Mouse (Mus musculus): ENCODE measurements at regions not wholly inside any gene's neighbourhood (a gene's known extent, or its start where the extent isn't known, plus 50 kb on each side); places are given as distances from the start of the nearest gene placed in this dataset.

GRCm38 (mm10) chr3:140062880-140063279, 857.4 kb downstream of the Stpg2 start:
- Histone ChIP-seq H3K9me3 (no peaks in the 10 kb centered on the region; the same call in 1 of the 2 replicates), H3K27me3 (no peaks in the 10 kb centered on the region), H3K9ac (no peak overlapping the region), H3K27ac (no peak overlapping the region), H3K4me2 (no peak overlapping the region), H3K4me1 (0 out of 2 replicates have a peak, but pooled peaks cover 3% of the 10 kb centered on the region), H3K36me3 (no peaks in the 10 kb centered on the region), H3K4me3 (no peak overlapping the region)
- 86% methylated on average over 5 of the region's 5 CpGs for WGBS
- ATAC-seq (ENCODE audit: insufficient number of reproducible peaks, insufficient read depth, low FRiP score, low TSS enrichment, low read depth): no peak

- no peak overlapping the region for H3K4me3 ChIP-seq
- WGBS: 54% methylated on average over 3 of the region's 3 CpGs
- ATAC-seq (ENCODE audit: insufficient number of reproducible peaks, insufficient read depth, low FRiP score, low TSS enrichment, low read depth): no peak
- no peaks in the 10 kb centered on the region for H3K4me1 ChIP-seq
- H3K9ac ChIP-seq: no peak overlapping the region
- H3K36me3 ChIP-seq: no peaks in the 10 kb centered on the region
- no peaks in the 10 kb centered on the region for H3K27me3 ChIP-seq
- no peak overlapping the region for H3K4me2 ChIP-seq
- H3K9me3 ChIP-seq: no peaks in the 10 kb centered on the region
- no peak overlapping the region for H3K27ac ChIP-seq
Measured at GRCm38 (mm10) chr3:140084333-140084732, 878.8 kb downstream of the Stpg2 start.

- no peaks in the 10 kb centered on the region for H3K4me1 ChIP-seq
- no peak for ATAC-seq (ENCODE audit: insufficient number of reproducible peaks, insufficient read depth, low FRiP score, low TSS enrichment, low read depth)
- H3K9ac ChIP-seq: no peak overlapping the region
- H3K9me3 ChIP-seq: no peaks in the 10 kb centered on the region
- no peak overlapping the region for H3K4me3 ChIP-seq
- H3K27me3 ChIP-seq: no peaks in the 10 kb centered on the region
- WGBS: 75% methylated on average over 3 of the region's 3 CpGs
- H3K4me2 ChIP-seq: no peak overlapping the region
- H3K36me3 ChIP-seq: no peaks in the 10 kb centered on the region
- H3K27ac ChIP-seq: no peak overlapping the region
Measured at GRCm38 (mm10) chr3:140085385-140085784, 879.9 kb downstream of the Stpg2 start.

GRCm38 (mm10) chr3:140088019-140088418, 882.5 kb downstream of the Stpg2 start:
- ATAC-seq (ENCODE audit: insufficient number of reproducible peaks, insufficient read depth, low FRiP score, low TSS enrichment, low read depth): no peak
- H3K4me3 ChIP-seq: no peak overlapping the region
- WGBS: 74% methylated on average over 3 of the region's 3 CpGs

GRCm38 (mm10) chr3:140091900-140092299, 886.4 kb downstream of the Stpg2 start:
- H3K4me3 ChIP-seq: no peak overlapping the region
- 39% methylated on average over 2 of the region's 2 CpGs for WGBS
- no peaks in the 10 kb centered on the region for H3K9me3 ChIP-seq
- no peaks in the 10 kb centered on the region for H3K4me1 ChIP-seq
- H3K36me3 ChIP-seq: no peaks in the 10 kb centered on the region
- H3K27ac ChIP-seq: no peak overlapping the region
- no peaks in the 10 kb centered on the region for H3K27me3 ChIP-seq
- no peak overlapping the region for H3K9ac ChIP-seq
- no peak overlapping the region for H3K4me2 ChIP-seq
- no peak for ATAC-seq (ENCODE audit: insufficient number of reproducible peaks, insufficient read depth, low FRiP score, low TSS enrichment, low read depth)

More at GRCm38 (mm10) chr3:140088019-140088418, 882.5 kb downstream of the Stpg2 start:
- H3K27me3 ChIP-seq: no peaks in the 10 kb centered on the region
- no peak overlapping the region for H3K4me2 ChIP-seq
- no peaks in the 10 kb centered on the region for H3K9me3 ChIP-seq
- H3K27ac ChIP-seq: no peak overlapping the region
- no peaks in the 10 kb centered on the region for H3K36me3 ChIP-seq
- H3K4me1 ChIP-seq: no peaks in the 10 kb centered on the region
- no peak overlapping the region for H3K9ac ChIP-seq

- H3K4me1 ChIP-seq: no peaks in the 10 kb centered on the region
- ATAC-seq (ENCODE audit: insufficient number of reproducible peaks, insufficient read depth, low FRiP score, low TSS enrichment, low read depth): no peak
Measured at GRCm38 (mm10) chr3:140096854-140097540, 891.5 kb downstream of the Stpg2 start.

GRCm38 (mm10) chr3:140109401-140109800, 903.9 kb downstream of the Stpg2 start:
- no peak overlapping the region for H3K4me3 ChIP-seq
- H3K4me2 ChIP-seq: no peak overlapping the region
- no peak for ATAC-seq (ENCODE audit: insufficient number of reproducible peaks, insufficient read depth, low FRiP score, low TSS enrichment, low read depth)
- WGBS: 47% methylated on average over 4 of the region's 4 CpGs
- H3K27me3 ChIP-seq: no peaks in the 10 kb centered on the region
- no peak overlapping the region for H3K9ac ChIP-seq
- H3K4me1 ChIP-seq: no peaks in the 10 kb centered on the region
- H3K27ac ChIP-seq: no peak overlapping the region
- no peaks in the 10 kb centered on the region for H3K9me3 ChIP-seq
- H3K36me3 ChIP-seq: no peaks in the 10 kb centered on the region

More at GRCm38 (mm10) chr3:140096854-140097540, 891.5 kb downstream of the Stpg2 start:
- H3K4me3 ChIP-seq: no peak overlapping the region
- no peaks in the 10 kb centered on the region for H3K9me3 ChIP-seq
- H3K4me2 ChIP-seq: no peak overlapping the region
- no peak overlapping the region for H3K27ac ChIP-seq
- H3K27me3 ChIP-seq: no peaks in the 10 kb centered on the region
- no peak overlapping the region for H3K9ac ChIP-seq
- H3K36me3 ChIP-seq: no peaks in the 10 kb centered on the region

GRCm38 (mm10) chr3:140111414-140112172, 906.1 kb downstream of the Stpg2 start:
- ATAC-seq (ENCODE audit: insufficient number of reproducible peaks, insufficient read depth, low FRiP score, low TSS enrichment, low read depth): no peak
- H3K27me3 ChIP-seq: no peaks in the 10 kb centered on the region

GRCm38 (mm10) chr3:140115116-140115515, 909.6 kb downstream of the Stpg2 start:
- Histone ChIP-seq H3K4me3 (no peak overlapping the region), H3K27me3 (no peaks in the 10 kb centered on the region), H3K36me3 (no peaks in the 10 kb centered on the region), H3K27ac (no peak overlapping the region), H3K4me1 (no peaks in the 10 kb centered on the region), H3K9ac (no peak overlapping the region), H3K9me3 (no peaks in the 10 kb centered on the region), H3K4me2 (no peak overlapping the region)
- no peak for ATAC-seq (ENCODE audit: insufficient number of reproducible peaks, insufficient read depth, low FRiP score, low TSS enrichment, low read depth)
- 59% methylated on average over 1 of the region's 1 CpGs for WGBS

More at GRCm38 (mm10) chr3:140111414-140112172, 906.1 kb downstream of the Stpg2 start:
- H3K4me2 ChIP-seq: no peak overlapping the region
- no peaks in the 10 kb centered on the region for H3K36me3 ChIP-seq
- no peak overlapping the region for H3K27ac ChIP-seq
- no peak overlapping the region for H3K4me3 ChIP-seq
- no peaks in the 10 kb centered on the region for H3K4me1 ChIP-seq
- no peak overlapping the region for H3K9ac ChIP-seq
- H3K9me3 ChIP-seq: no peaks in the 10 kb centered on the region
- WGBS: 84% methylated on average over 9 of the region's 9 CpGs

GRCm38 (mm10) chr3:140127310-140127709, 921.8 kb downstream of the Stpg2 start:
- H3K9me3 ChIP-seq: no peaks in the 10 kb centered on the region
- no peaks in the 10 kb centered on the region for H3K27me3 ChIP-seq
- no peak overlapping the region for H3K4me3 ChIP-seq
- H3K36me3 ChIP-seq: no peaks in the 10 kb centered on the region
- peaks cover 5% of the 10 kb centered on the region for H3K4me1 ChIP-seq
- no peak overlapping the region for H3K4me2 ChIP-seq
- no peak for ATAC-seq (ENCODE audit: insufficient number of reproducible peaks, insufficient read depth, low FRiP score, low TSS enrichment, low read depth)
- no peak overlapping the region for H3K27ac ChIP-seq
- no peak overlapping the region for H3K9ac ChIP-seq
- 56% methylated on average over 3 of the region's 3 CpGs for WGBS

GRCm38 (mm10) chr3:140129065-140129778, 923.7 kb downstream of the Stpg2 start:
- Histone ChIP-seq H3K4me3 (no peak overlapping the region), H3K9ac (no peak overlapping the region), H3K27me3 (no peaks in the 10 kb centered on the region), H3K4me2 (no peak overlapping the region), H3K27ac (no peak overlapping the region), H3K36me3 (no peaks in the 10 kb centered on the region), H3K4me1 (peaks cover 5% of the 10 kb centered on the region), H3K9me3 (no peaks in the 10 kb centered on the region)
- ATAC-seq (ENCODE audit: insufficient number of reproducible peaks, insufficient read depth, low FRiP score, low TSS enrichment, low read depth): no peak
- 38% methylated on average over 8 of the region's 8 CpGs for WGBS
